Mouse (Mus musculus): Measurements from ENCODE around the gene Rtp2.

Gene Rtp2

GRCm38 (mm10) chr16:23890151-23890550 is 42.0 kb downstream of the Rtp2 start:
- no peak for DNase-seq (ENCODE audit: low spot score in 2 of 2)

- DNase-seq (ENCODE audit: low spot score in 2 of 2), result no peak
Observed at GRCm38 (mm10) chr16:23887910-23888579, 44.1 kb downstream of the Rtp2 start.

GRCm38 (mm10) chr16:23885098-23885497 is 47.1 kb downstream of the Rtp2 start:
- no peak for DNase-seq (ENCODE audit: low spot score in 2 of 2)
